Mouse (Mus musculus) spleen, embryonic (tissue): Measurements from ENCODE around the gene Colec11.

Experiments used
- CTCF ChIA-PET: fragments of 350-600 bp; sonication (Branson Sonifier 250); formaldehyde crosslinking; loops from one replicate; lab custom pipeline; 2022; lab: Charles Lee

Colec11 gene

GRCm38 (mm10) chr12:28603494-28603893 is 19.7 kb downstream of the Colec11 start:
- CTCF ChIA-PET = no interaction called here

- CTCF ChIA-PET = no interaction called here
These were observed 20.9 kb downstream of the Colec11 start for GRCm38 (mm10) chr12:28602259-28602658.

GRCm38 (mm10) chr12:28598526-28598991 is 24.6 kb downstream of the Colec11 start:
- CTCF ChIA-PET = no interaction called here

- CTCF ChIA-PET = no interaction called here
These were observed 25.1 kb downstream of the Colec11 start for GRCm38 (mm10) chr12:28598110-28598509.

- CTCF ChIA-PET = no interaction called here
These were observed 25.5 kb downstream of the Colec11 start for GRCm38 (mm10) chr12:28597699-28598098.

GRCm38 (mm10) chr12:28596851-28597250 is 26.3 kb downstream of the Colec11 start:
- CTCF ChIA-PET = no interaction called here

- CTCF ChIA-PET = no interaction called here
These were observed 32.7 kb downstream of the Colec11 start for GRCm38 (mm10) chr12:28590428-28590827.

GRCm38 (mm10) chr12:28589090-28589868 is 33.9 kb downstream of the Colec11 start:
- CTCF ChIA-PET = interaction anchor here (0.6 kb wide), 1 partner anchor 104 kb away, joined by 4 read pairs; no protein-coding TSS in a partner anchor

GRCm38 (mm10) chr12:28587949-28588348 is 35.2 kb downstream of the Colec11 start:
- CTCF ChIA-PET = no interaction called here

- CTCF ChIA-PET = no interaction called here
These were observed 39.1 kb downstream of the Colec11 start for GRCm38 (mm10) chr12:28584036-28584435.

- CTCF ChIA-PET = no interaction called here
These were observed 40.8 kb downstream of the Colec11 start, which contains the start of gene Allc for GRCm38 (mm10) chr12:28582423-28582822. Allc (minus strand) TSS chr12:28582523.

- CTCF ChIA-PET = no interaction called here
These were observed 44.0 kb downstream of the Colec11 start for GRCm38 (mm10) chr12:28579132-28579531.

GRCm38 (mm10) chr12:28578147-28578546 is 45.0 kb downstream of the Colec11 start:
- CTCF ChIA-PET = no interaction called here

GRCm38 (mm10) chr12:28575366-28576070 is 47.7 kb downstream of the Colec11 start:
- CTCF ChIA-PET = no interaction called here

- CTCF ChIA-PET = no interaction called here
These were observed 50.9 kb downstream of the Colec11 start for GRCm38 (mm10) chr12:28572241-28572640.

GRCm38 (mm10) chr12:28552299-28552698 is 70.9 kb downstream of the Colec11 start, which contains the start of gene Dcdc2c:
Dcdc2c (minus strand) TSS chr12:28552399.
- CTCF ChIA-PET = no interaction called here

- CTCF ChIA-PET = no interaction called here
These were observed 71.4 kb downstream of the Colec11 start for GRCm38 (mm10) chr12:28551775-28552174.

- CTCF ChIA-PET = no interaction called here
These were observed 74.3 kb downstream of the Colec11 start for GRCm38 (mm10) chr12:28548887-28549286.
